Mouse (Mus musculus): ENCODE data around the gene Defb20.

DNA sequence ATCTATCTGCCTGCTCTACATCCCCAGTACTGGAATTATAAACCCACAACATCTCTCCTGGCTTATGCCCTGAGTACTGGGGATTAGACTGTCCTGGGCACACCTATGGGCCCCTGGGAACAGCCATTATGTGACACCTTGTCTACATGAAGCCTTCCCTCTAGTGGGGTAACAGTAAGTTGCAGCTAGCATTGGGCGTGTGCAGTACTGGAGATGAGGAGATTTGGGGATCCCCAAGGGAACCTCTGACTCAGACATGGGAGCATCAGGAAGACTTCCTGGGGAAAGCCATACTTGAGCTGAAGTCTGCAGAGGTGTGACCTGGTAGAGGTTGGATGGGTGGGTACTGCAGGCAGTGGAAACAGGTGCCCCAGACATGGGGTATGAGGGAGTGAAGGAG, 37.9 kb upstream of the Defb20 start:
- no peak for TF ChIP-seq CTCF (IDR thresholded peaks at IDR 0.05; ENCODE audit: borderline replicate concordance, insufficient read depth, low read depth, low read length)
- TF ChIP-seq POLR2A (IDR thresholded peaks at IDR 0.05; ENCODE audit: borderline replicate concordance, insufficient read depth, low read length) = no peak

Data from cerebellum, adult 2 months (tissue).